ENCODE assay signal across 9 mouse cellular contexts in the genomic region with DNA sequence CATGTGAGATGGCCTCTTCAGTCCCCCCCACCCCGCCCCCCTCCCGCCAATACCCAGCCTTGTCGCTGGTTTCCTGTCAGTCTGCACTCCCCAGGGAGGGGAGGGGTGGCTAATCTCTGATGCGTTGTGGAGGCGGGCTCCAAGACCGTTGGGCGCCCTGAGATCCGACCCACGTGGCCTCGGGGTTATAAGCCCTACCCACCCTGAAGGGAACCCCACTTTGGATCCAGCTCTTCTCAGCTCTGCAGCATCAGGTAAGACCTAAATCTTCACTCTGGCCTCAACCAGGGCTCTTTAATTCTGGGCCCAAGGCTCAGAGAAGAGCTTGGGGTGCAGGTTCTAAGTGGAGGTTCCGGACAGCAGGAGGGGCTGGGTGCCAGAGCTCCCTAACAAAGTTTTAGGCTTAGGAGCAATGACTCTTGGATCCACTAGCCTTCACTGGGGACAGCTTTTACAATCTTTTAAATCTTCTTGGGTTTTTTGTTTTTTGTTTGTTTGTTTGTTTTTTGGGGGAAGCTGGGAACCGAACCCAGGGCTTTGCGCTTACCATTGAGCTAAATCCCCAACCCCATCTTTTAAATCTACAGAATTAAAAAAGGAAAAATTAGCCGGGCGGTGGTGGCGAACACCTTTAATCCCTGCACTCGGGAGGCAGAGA. TPM values are rescaled to one million over a fixed set of nuclear protein-coding genes. Genes with fewer than 3 reads are reported as not detected.
DNase-seq lines count a peak whose midpoint lies in the region; TF ChIP-seq lines count a peak whose summit lies in the region.
"Had no signal": no experiment of that assay in that cellular context is flagged by ENCODE, and none has a peak within 500 bp of the region (broad histone marks: within the 10 kb centered on the region; RNA-seq: fewer than 3 reads in every experiment).

No protein-coding gene starts in this region.

- peaks cover 61% of the 10 kb centered on the region for H3K79me2 ChIP-seq in MEL (ENCODE audit: control insufficient read depth, insufficient read depth, low read length, poor library complexity)

- peak overlapping the region; percentile 100 for H3K27ac ChIP-seq in MEL (ENCODE audit: control insufficient read depth, low read depth, low read length)

- peak overlapping the region; percentile 95 for H3K9ac ChIP-seq in MEL (ENCODE audit: control insufficient read depth, low read depth, low read length, poor library complexity, severe bottlenecking)

- no peak for TF ChIP-seq EP300 in MEL (IDR thresholded peaks at IDR 0.05; ENCODE audit: low read depth in 1 of 2, low read length in 2 of 2)

- DNase-seq in kidney, postnatal 25 days: peak; percentile 10 to 56
- no peak for DNase-seq in kidney, postnatal 10 days
- DNase-seq in MEL (ENCODE audit: low read depth, low spot score): peak; percentile 99
- peak; percentile 70 to 76 for DNase-seq in heart, adult 9 months (ENCODE audit: low spot score in 2 of 2)
- peak; percentile 78 to 87 for DNase-seq in lung, adult 18-20 months
- peak; percentile 90 to 94 for DNase-seq in spleen, postnatal 14 days (ENCODE audit: low spot score in 2 of 2)
- no peak for DNase-seq in ovary, postnatal 10 days (ENCODE audit: low spot score)
- DNase-seq in retina, embryonic 14.5 days (ENCODE audit: low spot score): no peak

- no peaks in the 10 kb centered on the region for H3K9me3 ChIP-seq in MEL (replicated peaks; ENCODE audit: insufficient read depth, low read length)

- TF ChIP-seq POLR2A in MEL (IDR thresholded peaks at IDR 0.05; ENCODE audit: control insufficient read depth in 1 of 2, insufficient read depth in 1 of 2, low read depth in 1 of 2, low read length in 2 of 2, poor library complexity in 1 of 2): peak; percentile 99

- no peak for TF ChIP-seq RAD21 in MEL (IDR thresholded peaks at IDR 0.05; ENCODE audit: low read depth, low read length)

- no peaks in the 10 kb centered on the region for H3K27me3 ChIP-seq in MEL (ENCODE audit: control insufficient read depth in 1 of 2, insufficient read depth in 2 of 2, low read length in 2 of 2)

- peaks cover 5 to 34% of the 10 kb centered on the region in 2 experiments; a peak in 3 of 4 replicates for H3K4me1 ChIP-seq in MEL (ENCODE audit: control insufficient read depth in 1 of 2, insufficient read depth in 2 of 2, low read length in 2 of 2)

- no peak for TF ChIP-seq CTCF in MEL (IDR thresholded peaks at IDR 0.05 in 2 of 3, conservative IDR thresholded peaks at IDR 0.05 in 1 of 3; ENCODE audit: control insufficient read depth in 1 of 3, insufficient read depth in 1 of 3, low read depth in 2 of 3, low read length in 3 of 3, poor library complexity in 1 of 3, severe bottlenecking in 1 of 3)

- peak overlapping the region; percentile 48 to 94 for H3K4me3 ChIP-seq in MEL (ENCODE audit: control insufficient read depth in 1 of 2, insufficient read depth in 1 of 2, low read depth in 2 of 2, low read length in 2 of 2)

- peaks cover 2 to 23% of the 10 kb centered on the region in 2 experiments; a peak in 3 of 4 replicates for H3K36me3 ChIP-seq in MEL (ENCODE audit: control insufficient read depth in 1 of 2, insufficient read depth in 2 of 2, low read length in 2 of 2)

TF ChIP-seq in MEL, 35 proteins besides CTCF, POLR2A, EP300 and RAD21:
- 0 out of 2 replicates have a peak, but pooled peaks have one; percentile 51 for TF ChIP-seq UBTF (IDR thresholded peaks at IDR 0.05; ENCODE audit: borderline replicate concordance, insufficient read depth, low read depth, low read length)
- TF ChIP-seq POLR2AphosphoS5 (IDR thresholded peaks at IDR 0.05; ENCODE audit: borderline replicate concordance, low read depth, low read length): peak; percentile 99
- no peak for TF ChIP-seq MXI1 (IDR thresholded peaks at IDR 0.05; ENCODE audit: low read depth, low read length)
- peak; percentile 99 for TF ChIP-seq TBP (IDR thresholded peaks at IDR 0.05; ENCODE audit: low read depth, low read length)

RNA-seq across cellular contexts. Expression of gene Tspoap1, which starts 4.9 kb away (rescaled TPM):
- 3.7 and 5.2 TPM in 2 replicates for total RNA-seq in MEL (2012; rRNA removed)
- 1 to 10 TPM in 1 of 2 experiments, not detected in 1; 8.6 TPM for polyA plus RNA-seq in MEL (2012; ENCODE audit: insufficient read depth in 1 of 2, insufficient read length in 2 of 2, low read depth in 1 of 2, low replicate concordance in 2 of 2, missing spikeins in 1 of 2)

RNA-seq across cellular contexts. Expression of gene Supt4a, which starts 18.1 kb away (rescaled TPM):
- total RNA-seq in MEL (2012; rRNA removed): 301 and 332 TPM in 2 replicates
- 100 to 1,000 TPM in 1 of 2 experiments, not detected in 1; 223 TPM for polyA plus RNA-seq in MEL (2012; ENCODE audit: insufficient read depth in 1 of 2, insufficient read length in 2 of 2, low read depth in 1 of 2, low replicate concordance in 2 of 2, missing spikeins in 1 of 2)

RNA-seq across cellular contexts. Expression of gene Mpo, which starts 37.9 kb away (rescaled TPM):
- not detected in 2 replicates for total RNA-seq in MEL (2012; rRNA removed)
- under 1 TPM in 1 of 2 experiments, not detected in 1; 0.13 TPM for polyA plus RNA-seq in MEL (2012; ENCODE audit: insufficient read depth in 1 of 2, insufficient read length in 2 of 2, low read depth in 1 of 2, low replicate concordance in 2 of 2, missing spikeins in 1 of 2)
- total RNA-seq: adrenal gland, adult 18-20 months had no signal

Comparison
In these comparisons a context has a peak if more than half of its experiments do, and no peak if none do; other contexts are left out.
1. DNase-seq: peak in kidney, postnatal 25 days (2 of 2), MEL (single experiment), heart, adult 9 months (2 of 2), lung, adult 18-20 months (2 of 2) and spleen, postnatal 14 days (2 of 2); none in kidney, postnatal 10 days (single experiment), ovary, postnatal 10 days (single experiment) and retina, embryonic 14.5 days (single experiment).